Mouse (Mus musculus): ENCODE data around the gene Szt2.

The Szt2 gene

DNA sequence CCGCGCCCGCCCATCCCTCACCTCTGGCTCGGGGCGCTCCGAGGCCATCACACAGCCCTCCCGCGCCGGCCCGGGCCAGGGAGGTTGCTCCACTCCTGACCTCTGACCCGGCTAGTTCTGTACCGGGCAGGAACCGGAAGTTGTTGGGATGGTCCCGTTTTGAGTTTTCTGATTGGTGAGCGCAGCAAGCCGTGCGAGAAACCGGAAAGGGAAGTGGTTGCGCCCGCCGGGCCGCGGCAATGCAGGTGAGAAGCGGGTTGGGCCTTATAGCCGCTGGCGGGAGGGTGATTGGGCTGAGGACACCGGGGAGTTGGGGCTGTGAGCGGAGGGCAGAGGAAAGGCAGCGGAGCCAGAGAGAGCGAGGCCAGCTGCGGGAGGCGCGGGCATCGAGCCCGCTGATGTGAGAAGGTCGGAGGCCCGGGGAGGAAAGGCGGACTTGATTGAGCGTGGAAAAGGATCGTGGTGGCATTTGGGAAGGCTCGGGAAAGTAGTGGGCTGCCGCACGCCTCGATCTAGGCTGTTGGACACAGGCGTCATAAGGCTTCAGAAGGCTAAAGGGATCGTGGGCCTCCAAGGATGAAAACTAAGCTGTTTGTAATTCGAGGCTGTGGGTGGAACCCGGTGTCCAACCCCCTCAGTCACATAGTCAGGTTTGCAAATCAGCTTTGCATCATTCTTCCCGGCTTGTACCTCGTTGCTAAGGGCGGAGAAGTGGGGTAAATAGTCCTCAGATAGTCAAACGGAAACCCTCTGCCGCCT, at the start of gene Szt2, which contains the start of gene Med8:
Szt2 (minus strand) TSS at position 132 of the 759 bp plus-strand sequence.
Med8 (plus strand) TSS at position 196 of the 759 bp plus-strand sequence.
- ATAC-seq (ENCODE audit: low TSS enrichment) = peak; percentile 99

DNA sequence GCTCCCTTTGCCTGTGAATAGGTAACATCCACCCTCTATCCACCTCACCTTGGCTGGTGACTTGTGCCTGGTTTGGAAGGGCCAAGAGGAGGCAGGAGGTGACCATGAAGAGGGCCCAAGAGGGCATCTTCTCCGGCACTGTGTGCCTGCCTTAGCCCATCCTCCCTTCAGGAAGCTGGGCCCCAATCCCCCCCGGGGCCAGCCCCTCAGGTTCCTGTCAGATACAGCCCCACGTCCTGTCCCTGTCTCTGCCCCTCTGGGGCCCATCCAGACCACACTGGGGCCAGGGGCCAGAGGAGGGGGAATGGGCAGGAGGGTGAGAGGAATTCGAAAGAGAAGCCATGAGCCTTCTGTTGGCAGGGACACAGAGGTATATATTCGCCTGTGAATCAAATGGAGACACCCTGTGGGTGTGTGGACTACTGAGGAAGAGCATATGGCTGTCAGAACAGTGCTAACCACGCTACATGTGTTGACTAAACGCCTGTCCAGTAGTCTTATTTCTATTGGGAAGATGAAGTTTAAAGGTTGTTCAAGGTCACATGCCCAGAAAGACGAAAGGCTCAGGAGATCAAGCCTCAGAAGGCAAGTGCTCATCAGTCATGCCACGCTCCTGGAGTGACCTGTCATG, 48.4 kb upstream of the Szt2 start, which contains the start of gene Mpl:
Mpl (minus strand) TSS at position 169 of the 631 bp plus-strand sequence.
- peak; percentile 90 for ATAC-seq (ENCODE audit: low TSS enrichment)

DNA sequence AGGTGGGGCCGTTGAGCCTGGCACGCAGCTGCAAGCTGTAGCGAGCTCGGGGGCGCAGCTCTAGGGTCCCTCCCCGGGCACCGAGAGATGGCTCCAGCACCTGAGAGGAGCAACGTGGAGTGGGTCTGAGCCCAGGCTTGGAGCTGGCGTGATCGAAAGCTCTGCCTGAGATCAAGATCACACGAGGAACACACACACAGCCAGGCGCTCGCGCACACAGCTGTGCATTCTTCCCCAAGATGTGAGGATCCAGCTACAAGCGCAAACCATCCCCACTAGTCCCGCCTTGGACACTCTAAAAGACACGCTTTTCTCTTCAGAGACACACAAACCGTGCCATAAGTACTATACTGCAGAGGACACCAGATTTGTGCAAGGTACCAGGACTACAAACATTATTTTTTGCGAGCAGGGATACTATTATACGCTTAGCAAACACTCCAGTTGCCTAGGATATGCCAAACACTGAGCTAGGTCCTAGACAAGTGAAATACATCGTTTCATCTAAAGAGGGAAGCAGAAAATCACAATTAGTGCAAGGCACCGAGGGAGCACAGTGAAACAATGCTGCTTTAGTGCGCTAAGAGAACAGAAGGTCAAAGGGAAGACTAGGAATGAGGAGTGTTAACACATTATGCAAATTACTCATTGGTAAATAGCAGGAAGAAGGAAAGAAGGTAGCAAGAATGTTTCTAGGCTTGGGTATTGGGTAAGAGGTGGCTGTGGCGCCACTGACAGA, 37.5 kb upstream of the Szt2 start:
- peak; percentile 38 for ATAC-seq (ENCODE audit: low TSS enrichment)

DNA sequence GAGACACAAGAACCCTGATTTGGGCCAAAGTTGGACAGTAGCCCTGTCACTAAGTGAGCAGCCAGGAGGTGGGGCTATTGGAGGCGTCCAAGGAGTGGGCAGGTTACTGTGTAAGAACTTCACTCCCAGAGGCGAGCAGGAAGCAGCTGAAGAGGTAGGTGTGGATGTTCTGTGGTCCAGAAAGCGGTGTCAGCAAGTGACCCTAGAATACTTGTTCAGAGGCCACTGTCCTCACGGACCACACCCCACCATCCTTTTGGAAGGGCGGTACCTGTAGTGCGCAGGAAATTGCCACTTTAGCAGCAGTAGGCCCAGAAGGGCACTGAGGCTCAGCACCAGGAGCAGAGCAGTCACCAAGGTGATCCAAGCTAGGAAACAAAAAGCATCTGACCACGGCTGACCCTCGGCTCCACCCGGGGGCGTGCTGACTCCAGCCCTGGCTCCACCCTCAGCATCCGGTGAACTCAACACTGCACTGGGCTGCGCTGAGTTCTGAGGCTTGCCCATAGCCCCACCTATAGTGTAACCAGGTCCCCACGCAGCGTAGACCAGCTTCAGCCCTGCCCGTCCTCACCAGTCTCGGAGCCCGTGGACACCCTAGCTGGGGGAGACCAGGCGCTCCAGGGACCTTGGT, 36.8 kb upstream of the Szt2 start:
- ATAC-seq (ENCODE audit: low TSS enrichment) = peak; percentile 45

DNA sequence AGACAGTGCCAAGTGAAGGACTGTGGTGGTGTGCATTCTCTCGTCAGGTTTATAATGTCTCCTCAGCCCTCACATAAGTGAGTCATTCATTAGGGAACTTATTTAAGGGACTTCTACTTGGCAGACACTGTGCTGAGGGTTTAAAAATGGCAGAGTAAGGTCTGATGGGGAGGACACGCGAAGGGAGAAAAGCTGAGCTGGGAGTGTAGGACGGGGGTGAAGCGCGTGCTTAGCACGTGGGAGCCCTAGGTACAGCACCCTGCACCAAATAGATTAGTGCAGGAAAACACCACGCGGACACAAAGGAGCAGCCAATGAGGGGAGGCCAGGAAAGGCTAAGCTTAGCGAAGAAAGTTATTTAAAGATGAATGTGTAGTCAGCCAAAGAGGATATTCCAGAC, 36.0 kb upstream of the Szt2 start:
- ATAC-seq (ENCODE audit: low TSS enrichment) = peak; percentile 73

DNA sequence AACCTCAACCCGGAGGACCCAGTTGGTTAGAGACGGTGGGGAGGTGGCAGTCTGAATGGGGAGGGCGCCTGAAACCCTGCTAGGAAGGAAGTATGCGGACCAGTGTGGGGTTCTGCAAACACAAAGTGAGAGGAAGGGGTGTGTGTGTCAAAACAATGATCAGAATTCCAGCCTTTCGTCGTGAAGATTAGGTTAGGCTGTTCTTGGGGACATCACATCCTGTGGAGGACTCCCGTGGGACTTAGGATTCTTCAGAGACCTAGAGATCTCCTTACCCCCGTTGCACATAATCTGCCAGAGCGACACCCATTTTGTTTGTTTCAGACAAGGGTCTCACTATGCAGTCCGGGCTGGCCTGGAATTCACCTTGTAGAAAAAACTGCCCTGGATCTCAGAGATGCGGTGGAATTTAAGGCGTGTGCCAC, 28.8 kb upstream of the Szt2 start:
- ATAC-seq (ENCODE audit: low TSS enrichment) = no peak

DNA sequence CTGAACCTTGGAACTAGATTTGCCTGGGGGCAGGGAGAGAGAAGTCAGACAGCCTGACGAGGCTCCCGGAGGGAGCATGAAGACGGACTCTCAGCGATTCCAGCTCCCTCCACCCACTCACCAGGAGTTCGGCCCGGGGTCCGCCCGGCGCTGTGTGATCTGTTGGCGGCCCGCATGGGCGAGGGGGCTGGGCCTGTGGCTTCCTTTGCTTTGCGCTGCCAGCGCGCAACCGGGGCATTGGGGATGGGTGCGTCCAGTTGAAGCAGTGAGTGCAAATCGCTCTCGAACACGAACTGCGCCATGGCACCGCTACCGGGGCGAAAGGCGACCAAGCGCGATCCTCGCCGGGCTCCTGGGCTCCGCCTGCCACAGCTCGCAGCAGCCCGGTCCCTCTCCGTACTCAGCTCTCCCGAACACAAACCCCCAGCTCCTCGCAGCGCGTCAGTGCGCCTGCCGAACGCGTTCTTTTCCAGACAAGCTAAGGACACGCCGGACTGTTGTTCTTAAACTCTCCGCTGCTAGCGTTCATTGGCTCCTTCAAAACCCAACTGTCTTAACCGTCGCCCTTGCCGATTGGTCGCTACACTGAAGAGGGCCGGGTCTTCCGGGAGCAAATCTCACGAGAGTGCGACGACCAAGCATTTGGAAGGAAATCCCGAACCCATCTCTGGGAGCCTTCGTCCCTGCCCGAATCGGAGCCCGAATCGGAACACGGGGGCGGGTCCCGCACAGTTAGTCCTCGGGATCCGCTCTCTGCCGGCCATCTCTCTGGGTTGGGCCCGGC, 27.9 kb upstream of the Szt2 start, which contains the start of gene Cdc20:
Cdc20 (minus strand) TSS at position 533 of the 784 bp plus-strand sequence.
- peak; percentile 98 for ATAC-seq (ENCODE audit: low TSS enrichment)

DNA sequence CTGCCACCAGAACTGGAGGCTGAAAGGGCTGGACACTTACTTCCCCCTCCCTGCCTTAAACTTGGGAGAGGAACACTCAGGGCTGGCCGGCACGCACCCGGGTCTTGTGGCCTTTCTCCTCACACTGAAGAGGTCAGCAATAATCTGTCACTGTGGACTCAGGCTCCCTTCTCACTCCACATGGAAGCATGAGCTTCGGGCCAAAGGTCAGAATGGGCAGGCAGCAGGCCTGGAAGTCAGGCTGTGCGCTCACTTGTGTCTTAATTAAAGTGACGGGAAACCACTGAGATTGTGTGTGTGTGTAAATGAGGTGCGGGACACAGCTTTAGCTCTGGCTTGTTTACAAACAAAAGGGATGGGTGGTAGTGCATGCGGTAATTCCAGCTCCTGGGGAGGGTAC, 23.3 kb upstream of the Szt2 start:
- no peak for ATAC-seq (ENCODE audit: low TSS enrichment)

DNA sequence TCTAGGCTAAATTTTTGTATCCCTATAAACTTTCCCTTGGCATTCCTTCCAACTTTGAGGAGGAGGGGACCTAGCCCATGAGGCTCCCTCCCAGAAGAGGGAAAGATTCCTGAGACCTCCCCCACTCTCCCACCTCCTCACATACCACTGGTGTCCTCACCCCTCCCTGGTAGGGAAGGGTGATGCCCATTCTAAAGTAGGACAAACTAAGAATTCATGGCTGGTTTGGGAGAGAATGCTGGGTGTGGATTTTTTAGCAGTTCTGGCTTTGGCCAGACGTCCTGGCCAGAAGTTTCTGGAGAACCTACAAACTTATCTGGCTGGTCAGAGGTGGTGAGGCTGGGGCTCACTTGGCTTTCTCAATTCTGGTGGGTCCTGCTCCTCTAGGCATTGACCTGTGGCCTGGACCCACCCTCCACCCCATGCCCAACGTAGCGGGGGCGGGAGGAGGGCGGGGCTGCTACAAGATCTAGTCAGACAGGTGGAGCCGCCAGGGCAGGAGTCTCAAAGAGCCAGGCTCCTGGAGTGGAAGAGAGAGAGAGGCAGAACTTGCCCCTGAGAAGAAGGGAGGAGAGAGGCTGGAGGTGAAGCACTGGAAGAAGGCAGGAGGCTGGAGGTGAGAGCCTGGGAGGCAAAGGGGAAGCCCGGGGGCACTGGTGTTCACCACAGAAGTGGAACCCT, 20.3 kb upstream of the Szt2 start:
- ATAC-seq (ENCODE audit: low TSS enrichment) = no peak

DNA sequence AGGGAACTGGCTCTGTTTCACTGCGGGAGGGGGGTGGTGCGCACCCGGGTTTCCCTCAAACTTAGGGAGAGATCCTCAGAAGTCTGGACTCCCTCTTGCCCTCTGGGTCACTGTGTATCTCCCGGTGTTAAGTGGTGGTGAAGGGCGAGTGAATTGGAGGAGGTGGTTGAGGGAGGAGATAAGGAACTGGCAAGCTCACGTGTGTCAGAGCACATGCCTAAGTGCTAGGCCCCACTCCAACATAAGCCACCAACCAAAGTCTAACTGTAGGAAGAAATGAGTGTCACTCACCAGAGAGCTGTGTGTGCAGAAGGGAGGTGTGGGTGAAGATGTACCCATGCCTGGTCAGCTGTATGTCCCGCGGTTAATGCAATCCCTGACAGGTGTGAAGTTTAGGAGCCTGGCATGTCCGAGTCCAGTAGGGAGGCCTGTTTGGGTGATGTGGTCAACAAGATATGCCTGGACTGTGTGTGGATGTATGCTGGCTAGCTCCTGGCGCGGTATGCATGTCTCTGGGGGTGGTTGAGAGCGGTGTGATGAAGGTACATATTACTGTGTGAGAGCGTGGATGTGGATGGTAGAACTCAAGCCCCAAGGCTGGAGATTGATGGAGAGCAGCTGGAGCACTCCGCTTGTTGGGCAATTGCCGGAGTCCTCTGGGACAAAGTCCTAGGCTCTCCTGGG, 19.6 kb upstream of the Szt2 start:
- no peak for ATAC-seq (ENCODE audit: low TSS enrichment)

DNA sequence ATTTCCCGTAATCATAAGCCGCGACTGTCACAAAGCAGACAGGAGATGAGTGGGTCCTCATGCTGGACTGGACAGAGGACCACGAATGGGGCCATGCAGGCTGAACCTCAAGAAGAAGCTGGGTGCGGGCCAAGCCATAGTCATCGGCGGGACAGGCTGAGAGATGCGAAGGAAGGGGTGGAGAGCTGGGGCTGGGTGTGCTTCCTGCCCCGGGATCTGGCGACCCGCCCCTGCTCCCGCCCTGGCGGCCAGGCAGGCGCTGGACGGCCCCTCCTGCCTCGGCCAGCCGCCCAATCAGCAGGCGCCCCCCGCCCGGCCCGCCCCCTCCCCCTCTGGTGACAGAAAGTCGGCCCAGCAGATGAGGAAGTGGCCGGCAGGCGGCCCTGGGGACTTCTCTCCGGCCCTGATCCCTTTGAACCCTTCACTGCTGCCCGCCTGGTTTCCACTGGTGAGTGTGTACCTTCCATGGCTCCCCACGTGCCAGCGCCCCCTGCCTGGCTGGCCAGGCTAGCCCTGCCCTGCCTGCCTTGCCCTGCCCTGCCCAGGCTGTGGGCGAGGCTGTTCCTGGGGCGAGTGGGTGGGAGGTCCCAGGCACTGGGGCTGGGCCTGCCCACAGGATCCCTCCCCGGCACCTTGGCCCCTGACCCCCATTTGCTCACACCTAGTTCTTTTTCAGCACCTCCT, 18.8 kb upstream of the Szt2 start, which contains the start of gene Elovl1:
Elovl1 (plus strand) TSS at position 326 of the 684 bp plus-strand sequence.
- peak; percentile 36 for ATAC-seq (ENCODE audit: low TSS enrichment)

DNA sequence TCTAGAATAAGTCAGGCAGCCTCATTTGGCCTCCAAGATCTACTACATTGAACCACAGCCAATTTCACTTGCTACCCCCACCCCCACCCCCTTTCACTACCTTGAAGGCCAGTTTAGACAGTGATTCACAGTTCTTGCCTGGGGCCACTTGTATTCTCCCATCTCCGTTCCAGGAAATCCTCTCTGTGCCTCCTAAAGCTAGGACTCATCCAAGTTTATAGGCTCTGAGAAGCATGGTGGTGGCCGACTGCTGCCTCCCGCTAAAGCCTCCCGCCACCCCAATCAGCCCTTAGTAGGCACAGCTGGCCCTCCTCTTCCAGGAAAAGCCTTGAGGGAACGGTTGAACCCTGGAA, 18.3 kb upstream of the Szt2 start:
- ATAC-seq (ENCODE audit: low TSS enrichment) = 0 out of 2 replicates have a peak, but pooled peaks have one; percentile 9

DNA sequence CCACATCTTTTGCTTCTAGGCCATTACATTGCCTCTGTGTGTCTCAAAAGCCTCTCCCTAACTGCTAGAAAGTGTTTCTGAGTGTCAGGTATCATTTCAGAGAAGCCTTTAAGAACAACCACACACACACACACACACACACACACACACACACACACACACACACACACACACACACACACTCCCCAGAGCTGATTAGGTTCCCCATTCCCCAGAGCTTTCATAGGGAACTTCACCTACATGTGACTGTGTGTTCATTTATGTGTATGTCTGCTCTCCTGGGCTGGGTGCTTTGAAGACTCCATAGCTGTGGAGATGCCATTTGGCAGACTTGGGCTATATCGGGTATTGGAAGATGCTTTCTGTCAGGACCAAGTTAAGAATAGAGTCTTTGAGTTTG, 16.3 kb upstream of the Szt2 start:
- ATAC-seq (ENCODE audit: low TSS enrichment) = no peak

DNA sequence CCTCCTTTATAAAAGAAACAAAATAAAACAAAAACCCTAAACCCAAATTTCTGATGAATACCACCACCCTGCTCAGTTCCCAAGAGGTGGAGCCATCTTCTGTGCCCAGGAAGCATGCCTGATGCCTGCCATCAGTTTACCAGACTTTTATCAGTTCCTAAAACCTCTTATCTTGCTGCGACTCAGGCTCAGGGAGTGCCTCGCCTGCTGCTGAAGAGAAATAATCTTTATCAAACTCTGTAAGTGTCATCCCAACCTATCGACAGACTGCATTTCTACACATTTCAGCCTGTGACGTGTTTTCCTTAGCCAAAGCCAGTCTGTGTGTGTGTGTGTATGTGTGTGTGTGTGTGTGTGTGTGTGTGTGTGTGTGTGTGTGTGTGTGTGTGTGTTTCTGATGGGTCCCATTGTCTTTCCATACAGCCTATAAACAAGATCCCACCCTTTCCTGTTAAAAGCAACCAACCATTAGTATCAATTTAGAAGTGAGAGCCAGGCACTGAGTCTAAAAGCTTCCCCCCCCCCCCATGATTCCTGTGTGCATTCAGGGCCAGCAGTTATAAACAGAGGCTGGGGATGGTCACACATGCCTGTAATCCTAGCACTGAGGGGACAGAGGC, 15.6 kb upstream of the Szt2 start:
- ATAC-seq (ENCODE audit: low TSS enrichment) = no peak

DNA sequence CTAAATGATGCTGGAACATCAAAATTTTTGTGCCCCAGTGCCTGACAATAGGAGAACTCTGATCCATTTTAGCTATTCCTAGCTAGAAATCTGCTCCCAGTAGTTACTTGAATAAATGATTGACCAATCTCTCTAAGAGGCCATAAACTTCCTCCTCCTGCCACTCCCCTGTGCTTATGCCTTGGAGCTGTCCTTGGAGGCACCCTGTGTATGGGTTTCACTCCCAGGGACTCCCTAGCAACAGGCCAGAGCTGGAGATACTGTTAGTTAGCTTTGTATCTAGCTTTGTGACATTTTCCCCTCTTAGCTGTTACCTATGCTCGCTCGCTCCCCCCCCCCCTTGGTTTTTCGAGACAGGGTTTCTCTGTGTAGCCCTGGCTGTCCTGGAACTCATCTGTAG, 12.3 kb upstream of the Szt2 start:
- ATAC-seq (ENCODE audit: low TSS enrichment) = no peak

DNA sequence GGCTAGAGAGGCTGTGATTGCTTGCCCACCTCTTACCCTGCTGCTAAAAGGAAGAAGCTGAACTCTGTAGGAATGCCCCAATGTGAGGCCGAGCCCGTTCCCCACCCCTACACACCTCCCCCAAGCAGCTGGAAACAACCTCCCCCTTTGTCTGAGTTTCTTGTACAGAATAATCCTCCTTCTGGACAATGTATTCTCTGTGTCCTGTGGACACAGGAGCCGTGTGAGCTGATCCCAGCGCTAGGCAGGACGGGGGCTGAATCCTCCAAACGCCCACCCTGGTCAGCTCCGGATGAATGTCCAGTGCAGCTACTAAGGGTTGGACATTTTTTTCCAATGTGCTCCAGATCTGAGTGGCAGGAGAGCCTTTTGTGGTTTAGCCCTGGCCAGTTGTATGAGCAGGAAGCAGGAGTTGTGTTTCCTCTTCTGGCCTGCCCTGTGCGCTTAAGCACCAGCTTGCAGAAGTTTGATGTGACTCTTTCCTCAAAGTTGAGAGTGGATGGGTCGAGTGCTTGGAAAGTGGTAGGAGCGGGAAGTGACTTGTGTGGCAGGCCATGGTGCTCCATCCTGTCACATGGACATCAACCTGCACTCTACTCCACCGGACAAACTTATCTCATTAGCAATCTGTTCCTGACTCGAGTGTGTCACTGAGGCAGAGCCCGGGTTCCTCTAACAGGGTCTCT, 8.2 kb upstream of the Szt2 start:
- 0 out of 2 replicates have a peak, but pooled peaks have one; percentile 22 for ATAC-seq (ENCODE audit: low TSS enrichment)

DNA sequence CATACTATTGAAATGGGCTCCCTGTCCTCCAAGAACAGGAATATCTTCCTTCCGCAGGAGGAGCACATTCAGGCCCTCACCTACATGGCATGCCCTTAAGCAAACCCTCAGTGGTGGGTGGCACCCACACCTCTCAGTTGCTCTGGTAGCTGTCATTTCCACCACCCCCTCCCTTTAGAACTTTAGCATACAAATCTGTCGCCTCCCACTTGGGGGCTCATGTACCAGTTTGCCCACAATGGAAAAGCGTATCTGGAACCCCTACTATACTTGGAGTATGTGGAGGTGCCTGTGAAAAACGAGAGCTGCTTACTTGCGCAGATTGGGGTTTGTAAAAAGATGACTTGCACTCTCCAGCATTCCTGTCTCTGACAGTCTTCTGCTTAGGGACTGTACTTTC, 7.3 kb upstream of the Szt2 start:
- ATAC-seq (ENCODE audit: low TSS enrichment) = peak; percentile 84

DNA sequence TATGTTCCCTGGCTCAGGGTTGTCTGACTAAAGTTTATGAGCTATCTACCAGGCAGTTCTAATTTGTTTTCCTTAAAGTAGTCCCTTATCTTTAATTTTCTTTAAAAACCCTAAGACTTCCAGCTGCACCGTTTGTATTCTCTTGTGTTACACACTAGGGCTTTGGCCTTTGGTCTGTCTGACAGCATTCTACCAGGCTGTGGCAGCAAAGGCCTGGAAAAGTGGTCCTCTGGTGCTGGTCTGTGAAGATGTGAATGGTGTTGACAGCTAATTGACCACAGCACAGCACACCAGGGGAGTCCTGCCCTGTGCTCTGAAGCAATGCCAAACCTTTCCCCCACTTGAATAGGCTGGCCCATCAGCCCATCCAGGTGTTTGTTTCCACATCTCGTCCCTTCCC, 6.7 kb upstream of the Szt2 start:
- ATAC-seq (ENCODE audit: low TSS enrichment) = no peak

All from frontal cortex, adult (tissue).